Mouse (Mus musculus) kidney, embryonic 14.5 days (tissue): ENCODE results near the gene Eya4. TPM values are rescaled to one million over a fixed set of nuclear protein-coding genes. Genes with fewer than 3 reads are reported as not detected.

Source experiments
- ATAC-seq: fragments of 200-750 bp; cut with Nextera tagmentation; 2 replicates; pipeline ENCODE4 v1.8.0; 2017; ENCODE audit warnings: moderate number of reproducible peaks, mild to moderate bottlenecking, moderate TSS enrichment, moderate library complexity; ENCODE audit not compliant: low FRiP score, low TSS enrichment
- H3K27ac ChIP-seq: fragments of 300-500 bp; sonication (generic); 2 replicates; pipeline ENCODE4 v1.5.1; 2014; ENCODE audit warnings: low read depth, mild to moderate bottlenecking, low read length, moderate library complexity, mixed read lengths
- H3K27me3 ChIP-seq: fragments of 300-500 bp; sonication (generic); 2 replicates; pipeline ENCODE4 v1.6.1; 2014; ENCODE audit warnings: mild to moderate bottlenecking, low read length; ENCODE audit not compliant: control insufficient read depth, insufficient read depth
- H3K36me3 ChIP-seq: fragments of 300-500 bp; sonication (generic); 2 replicates; pipeline ENCODE4 v1.6.1; 2014; ENCODE audit warnings: low read length, mixed read lengths; ENCODE audit not compliant: control insufficient read depth, insufficient read depth
- H3K4me1 ChIP-seq: fragments of 300-500 bp; sonication (generic); 2 replicates; pipeline ENCODE4 v1.6.1; 2014; ENCODE audit warnings: low read length, mixed read lengths; ENCODE audit not compliant: control insufficient read depth, insufficient read depth
- H3K4me2 ChIP-seq: fragments of 300-500 bp; sonication (generic); replicated peaks from 2 replicates; pipeline ENCODE4 v1.6.1; 2014; ENCODE audit warnings: low read depth, mild to moderate bottlenecking, low read length
- H3K4me3 ChIP-seq: fragments of 300-500 bp; sonication (generic); 2 replicates; pipeline ENCODE4 v1.5.1; 2014; ENCODE audit warnings: mild to moderate bottlenecking, low read length
- H3K9ac ChIP-seq: fragments of 300-500 bp; sonication (generic); 2 replicates; pipeline ENCODE4 v1.6.1; 2014; ENCODE audit warnings: low read depth, mild to moderate bottlenecking, low read length, moderate library complexity
- H3K9me3 ChIP-seq: fragments of 300-500 bp; sonication (generic); 2 replicates; pipeline ENCODE4 v1.6.1; 2016; ENCODE audit warnings: low read length; ENCODE audit not compliant: control insufficient read depth
- WGBS: fragments of 180-500 bp; shearing (Covaris S2); extraction: QIAGEN DNeasy Blood & Tissue Kit; methylation state at CpG from one replicate; pipeline ENCODE4 v1.1.7; 2014; 5-methylcytosine and 5-hydroxymethylcytosine counted together
- polyA plus RNA-seq: library from polyadenylated mRNA; unstranded; fragments of >200 nt; fragmentation: Nextera tagmentation; extraction: Ambion mirVana; gene quantifications from 2 replicates; pipeline ENCODE4 v1.2.1, GENCODE M21; 2014

The Eya4 gene
- polyA plus RNA-seq, 1 experiment from 2014 or later: 14.1 TPM

- H3K4me2 ChIP-seq: no peak overlapping the region
- no peaks in the 10 kb centered on the region for H3K9me3 ChIP-seq
- WGBS: 69% methylated on average over 1 of the region's 1 CpGs
- H3K4me1 ChIP-seq: no peaks in the 10 kb centered on the region
- no peak for ATAC-seq
- H3K4me3 ChIP-seq: no peak overlapping the region
- H3K27ac ChIP-seq: no peak overlapping the region
- H3K9ac ChIP-seq: no peak overlapping the region
- H3K27me3 ChIP-seq: no peaks in the 10 kb centered on the region
- no peaks in the 10 kb centered on the region for H3K36me3 ChIP-seq
Observed at GRCm38 (mm10) chr10:23337250-23337649, 13.3 kb downstream of the Eya4 start.

GRCm38 (mm10) chr10:23332768-23333167 is 17.8 kb downstream of the Eya4 start:
- Histone ChIP-seq H3K4me1 (no peaks in the 10 kb centered on the region), H3K4me3 (no peak overlapping the region), H3K9ac (no peak overlapping the region), H3K36me3 (no peaks in the 10 kb centered on the region), H3K27ac (no peak overlapping the region), H3K4me2 (no peak overlapping the region), H3K9me3 (no peaks in the 10 kb centered on the region), H3K27me3 (no peaks in the 10 kb centered on the region)
- 52% methylated on average over 5 of the region's 5 CpGs for WGBS
- ATAC-seq: no peak

DNA sequence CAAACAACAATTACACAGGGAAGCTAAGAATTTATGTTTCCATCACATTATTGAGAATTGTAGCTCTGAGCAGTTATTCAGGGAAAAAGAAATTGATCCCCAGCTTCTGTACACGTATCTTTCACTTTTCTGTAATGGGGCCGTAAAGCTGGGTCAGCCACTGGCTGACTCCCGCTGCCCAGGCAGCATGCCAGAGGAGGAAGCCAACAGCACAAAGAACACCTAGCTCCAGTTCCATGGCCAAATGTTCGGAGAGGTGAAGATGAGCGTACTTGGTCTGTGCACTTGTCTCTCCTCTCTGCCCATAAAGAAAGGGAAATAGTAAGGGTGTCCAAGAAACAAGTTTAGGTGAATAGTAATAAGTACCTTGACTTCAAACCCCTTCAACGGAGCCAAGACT is 22.9 kb downstream of the Eya4 start:
- Histone ChIP-seq H3K27ac (no peak overlapping the region), H3K4me1 (no peaks in the 10 kb centered on the region), H3K9me3 (no peaks in the 10 kb centered on the region), H3K4me3 (no peak overlapping the region), H3K9ac (no peak overlapping the region), H3K27me3 (no peaks in the 10 kb centered on the region), H3K4me2 (no peak overlapping the region), H3K36me3 (no peaks in the 10 kb centered on the region)
- no peak for ATAC-seq
- WGBS: 77% methylated on average over 6 of the region's 6 CpGs

GRCm38 (mm10) chr10:23322275-23322674 is 28.3 kb downstream of the Eya4 start:
- no peak for ATAC-seq
- H3K4me1 ChIP-seq: no peaks in the 10 kb centered on the region
- H3K4me2 ChIP-seq: no peak overlapping the region
- no peak overlapping the region for H3K27ac ChIP-seq
- 85% methylated on average over 4 of the region's 4 CpGs for WGBS
- no peaks in the 10 kb centered on the region for H3K9me3 ChIP-seq
- no peaks in the 10 kb centered on the region for H3K27me3 ChIP-seq
- H3K9ac ChIP-seq: no peak overlapping the region
- H3K36me3 ChIP-seq: no peaks in the 10 kb centered on the region
- H3K4me3 ChIP-seq: no peak overlapping the region

DNA sequence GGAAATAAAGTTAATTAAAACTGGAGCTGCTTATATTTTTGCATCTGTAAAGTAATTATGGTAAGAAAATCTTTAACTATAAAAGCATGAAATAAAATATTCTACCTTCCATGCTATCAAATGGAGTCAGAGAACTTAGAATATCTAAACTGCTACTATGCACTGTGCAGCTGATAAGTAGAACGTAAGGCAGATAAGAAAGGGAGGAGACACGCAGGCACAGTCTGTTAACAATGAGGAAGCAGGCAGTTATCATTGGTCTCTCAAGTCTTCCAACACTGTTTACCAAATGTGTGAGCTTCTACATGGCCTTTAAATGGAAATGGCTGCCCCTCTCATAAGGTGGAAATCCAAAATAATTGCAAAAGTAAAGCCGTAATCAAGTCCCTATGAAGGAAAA is 55.0 kb downstream of the Eya4 start:
- no peak for ATAC-seq
- no peak overlapping the region for H3K9ac ChIP-seq
- WGBS: 85% methylated on average over 3 of the region's 3 CpGs

GRCm38 (mm10) chr10:23292495-23292894 is 58.1 kb downstream of the Eya4 start:
- Histone ChIP-seq H3K4me2 (no peak overlapping the region), H3K27ac (no peak overlapping the region), H3K4me1 (no peaks in the 10 kb centered on the region), H3K27me3 (no peaks in the 10 kb centered on the region), H3K9ac (no peak overlapping the region), H3K36me3 (no peaks in the 10 kb centered on the region), H3K9me3 (no peaks in the 10 kb centered on the region), H3K4me3 (no peak overlapping the region)
- no peak for ATAC-seq
- 64% methylated on average over 7 of the region's 7 CpGs for WGBS

More for the DNA sequence above, 55.0 kb downstream of the Eya4 start:
- Histone ChIP-seq H3K27ac (no peak overlapping the region), H3K36me3 (no peaks in the 10 kb centered on the region), H3K27me3 (no peaks in the 10 kb centered on the region), H3K4me2 (no peak overlapping the region), H3K4me1 (no peaks in the 10 kb centered on the region), H3K9me3 (no peaks in the 10 kb centered on the region), H3K4me3 (no peak overlapping the region)

GRCm38 (mm10) chr10:23277371-23277770 is 73.2 kb downstream of the Eya4 start:
- H3K4me1 ChIP-seq: no peaks in the 10 kb centered on the region
- H3K27ac ChIP-seq: no peak overlapping the region
- H3K9me3 ChIP-seq: no peaks in the 10 kb centered on the region
- 91% methylated on average over 3 of the region's 3 CpGs for WGBS
- no peak overlapping the region for H3K4me2 ChIP-seq
- no peaks in the 10 kb centered on the region for H3K27me3 ChIP-seq
- no peaks in the 10 kb centered on the region for H3K36me3 ChIP-seq
- H3K4me3 ChIP-seq: no peak overlapping the region
- H3K9ac ChIP-seq: no peak overlapping the region
- no peak for ATAC-seq

DNA sequence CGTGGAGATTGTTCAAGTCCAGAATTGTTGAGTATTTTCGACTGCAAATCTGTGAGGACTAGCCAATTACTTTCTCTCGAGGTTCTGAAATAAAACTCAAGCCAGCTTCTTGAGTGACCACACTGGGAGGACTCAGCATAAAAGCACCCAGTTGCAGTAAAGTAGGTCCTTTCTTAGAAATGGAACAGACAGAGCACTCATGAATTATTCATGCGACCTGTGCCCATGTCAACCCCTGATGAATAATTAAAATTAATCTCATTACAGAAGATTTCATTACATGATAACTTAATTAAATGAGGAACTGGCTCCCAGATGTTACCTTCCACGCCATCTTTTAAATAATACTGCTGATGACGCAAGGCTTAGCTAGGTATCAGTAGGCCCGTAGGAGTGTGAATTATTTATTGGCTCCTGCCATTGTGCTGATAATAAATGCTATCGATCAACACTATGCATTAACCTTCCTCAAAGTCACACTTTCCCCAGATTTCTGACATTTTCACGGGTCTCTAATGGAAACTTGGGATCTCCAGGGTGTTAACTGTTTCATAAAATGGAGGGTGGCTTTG is 79.5 kb downstream of the Eya4 start:
- H3K27ac ChIP-seq: no peak overlapping the region
- no peak for ATAC-seq
- H3K9me3 ChIP-seq: no peaks in the 10 kb centered on the region
- H3K36me3 ChIP-seq: no peaks in the 10 kb centered on the region
- H3K27me3 ChIP-seq: no peaks in the 10 kb centered on the region
- H3K4me2 ChIP-seq: no peak overlapping the region
- H3K9ac ChIP-seq: no peak overlapping the region
- H3K4me3 ChIP-seq: no peak overlapping the region
- WGBS: 70% methylated on average over 9 of the region's 9 CpGs
- no peaks in the 10 kb centered on the region for H3K4me1 ChIP-seq

GRCm38 (mm10) chr10:23270502-23270901 is 80.1 kb downstream of the Eya4 start:
- no peaks in the 10 kb centered on the region for H3K27me3 ChIP-seq
- H3K9ac ChIP-seq: no peak overlapping the region
- H3K36me3 ChIP-seq: no peaks in the 10 kb centered on the region
- H3K9me3 ChIP-seq: no peaks in the 10 kb centered on the region
- H3K4me1 ChIP-seq: no peaks in the 10 kb centered on the region
- 87% methylated on average over 2 of the region's 2 CpGs for WGBS
- no peak overlapping the region for H3K4me3 ChIP-seq
- no peak overlapping the region for H3K4me2 ChIP-seq
- no peak for ATAC-seq
- no peak overlapping the region for H3K27ac ChIP-seq
